Mouse (Mus musculus): ENCODE measurements around the gene Pcdh15.

Gene Pcdh15

DNA sequence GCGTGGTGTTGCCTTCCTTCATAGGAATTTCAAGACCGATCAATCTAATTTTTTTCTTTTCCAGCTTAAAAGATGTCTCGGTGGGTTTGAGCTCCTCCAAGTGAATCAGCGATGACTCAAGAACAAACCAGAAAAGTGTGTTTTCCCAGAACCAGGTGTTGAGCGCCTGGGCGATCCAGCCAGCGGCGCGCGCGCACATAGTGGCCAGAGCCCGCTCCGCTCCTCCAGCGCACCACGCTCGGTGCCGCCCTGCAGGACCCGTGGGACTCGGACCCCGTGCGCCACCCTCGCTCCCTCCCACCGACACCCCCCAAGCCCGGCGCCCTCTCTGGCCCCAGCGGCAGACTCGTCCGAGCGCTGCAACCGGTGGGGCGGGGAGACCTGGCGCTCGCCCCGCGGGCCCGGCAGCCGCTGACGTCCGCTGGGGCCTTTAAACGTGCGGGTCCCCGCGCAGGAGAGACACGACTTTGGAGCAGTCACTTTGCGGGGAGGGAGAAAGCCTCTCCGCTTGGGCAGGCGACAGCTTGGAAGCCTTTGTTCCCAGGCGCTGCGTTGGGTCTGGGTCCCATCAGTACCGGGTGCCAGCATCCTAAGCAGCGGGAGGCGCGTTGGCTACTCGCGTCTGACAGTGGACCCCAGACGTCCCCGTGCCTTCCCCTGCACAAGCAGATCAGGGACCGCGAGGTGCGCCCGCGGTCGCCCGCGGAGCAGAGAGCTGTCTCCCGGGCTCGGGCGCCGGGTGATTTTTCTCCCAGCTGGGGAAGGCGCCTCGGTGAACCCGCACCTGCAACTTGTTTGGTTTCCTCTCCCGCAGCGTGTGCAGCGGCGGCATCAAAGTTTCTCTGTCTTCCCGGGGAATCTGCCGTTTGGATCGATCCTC, at the start of gene Pcdh15:
Gene Pcdh15, plus strand, starts transcription at position 377 of the 880 bp plus-strand sequence.
- no peak for DNase-seq (ENCODE audit: low spot score in 2 of 2)

DNA sequence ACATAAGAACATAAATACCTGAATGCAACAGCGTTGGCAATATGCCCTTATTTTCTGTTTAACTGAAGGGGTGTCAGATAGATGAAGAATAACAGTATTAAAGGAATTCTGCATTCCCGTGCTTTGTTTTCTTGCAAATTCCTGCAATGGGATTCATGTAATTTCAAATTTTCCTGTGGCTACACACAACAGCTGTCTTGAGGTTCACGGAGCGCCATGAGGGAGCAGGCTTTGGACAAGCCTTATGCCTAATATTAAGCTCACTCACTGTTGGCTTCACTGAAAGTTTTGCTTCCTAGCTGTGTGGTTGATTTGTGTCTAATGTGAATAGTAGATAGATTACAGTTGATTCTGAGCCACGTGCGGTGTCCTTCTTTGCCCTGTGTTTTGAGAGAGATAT, 47.1 kb upstream of the Pcdh15 start:
- DNase-seq (ENCODE audit: low spot score in 2 of 2) = no peak

DNA sequence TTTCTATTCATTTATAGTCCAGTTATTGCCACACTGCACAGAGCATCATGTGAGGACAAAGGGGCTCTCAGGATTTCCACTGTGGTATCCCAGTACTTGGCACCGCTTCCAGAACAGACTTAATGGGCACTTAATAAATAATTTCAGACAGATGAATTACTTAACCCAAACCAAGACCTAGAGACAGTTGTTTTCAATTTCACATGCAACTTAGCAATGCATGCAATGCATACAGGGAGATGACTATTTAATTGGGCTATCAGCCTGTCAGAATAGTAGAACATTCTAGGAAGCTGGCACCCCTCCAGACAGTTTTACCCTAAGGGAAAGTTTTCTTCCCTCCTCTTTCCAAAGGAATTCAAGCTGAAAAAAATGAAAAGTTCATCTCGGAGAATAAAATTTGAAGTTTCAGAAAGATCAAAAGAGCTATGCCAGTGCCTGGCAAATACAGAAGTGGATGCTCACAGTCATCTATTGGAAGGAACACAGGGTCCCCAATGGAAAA, 39.4 kb upstream of the Pcdh15 start:
- DNase-seq (ENCODE audit: low spot score in 2 of 2) = no peak

DNA sequence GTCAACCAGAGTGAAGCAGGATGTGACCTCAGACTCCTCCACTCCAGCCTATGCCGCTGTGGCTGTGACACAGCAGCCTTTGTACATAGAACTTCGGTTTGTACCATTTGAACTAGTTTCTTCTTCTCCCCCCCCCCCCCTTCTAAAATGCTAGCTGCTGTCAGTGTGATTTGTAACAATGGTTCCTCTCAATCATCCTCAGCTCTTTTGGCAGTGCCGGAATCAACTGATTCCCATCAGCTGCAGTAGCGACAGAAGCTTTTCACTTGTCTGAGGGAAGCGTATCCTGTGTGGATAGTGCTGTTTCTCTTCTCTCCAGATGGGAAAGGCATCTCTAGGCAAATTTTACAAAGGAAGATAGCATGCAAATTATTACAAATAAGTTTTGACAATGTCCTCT, 12.4 kb upstream of the Pcdh15 start:
- no peak for DNase-seq (ENCODE audit: low spot score in 2 of 2)

DNA sequence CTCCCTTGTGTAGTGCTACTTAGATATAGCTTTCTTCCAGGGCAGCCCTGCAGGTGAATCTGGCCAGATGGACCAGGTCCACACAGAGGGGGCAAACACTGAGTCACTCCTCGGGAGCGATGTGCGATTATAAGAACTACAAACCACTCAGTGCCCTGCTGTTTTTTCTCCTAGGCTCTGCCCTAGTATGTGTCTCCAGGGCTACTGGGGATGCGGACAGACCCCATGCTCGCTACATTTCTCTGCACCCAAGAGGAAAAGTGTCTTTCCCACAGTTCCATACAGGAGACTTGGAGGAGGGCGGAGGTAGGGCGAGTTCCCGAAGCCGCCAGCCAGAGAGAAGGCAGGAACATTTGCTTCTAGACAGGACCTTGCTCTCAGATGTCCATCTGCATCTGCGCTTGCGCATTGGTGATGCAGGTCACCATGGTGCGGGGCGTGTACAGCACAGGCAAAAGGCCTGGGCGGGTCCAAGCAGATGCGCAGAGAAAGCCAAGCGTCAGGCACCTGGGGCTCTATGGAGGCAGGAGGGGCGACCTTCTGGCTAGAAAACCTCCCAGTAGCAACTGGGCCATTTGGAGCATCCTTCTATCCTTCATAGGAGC, 2.5 kb upstream of the Pcdh15 start:
- DNase-seq (ENCODE audit: low spot score in 2 of 2) = no peak

DNA sequence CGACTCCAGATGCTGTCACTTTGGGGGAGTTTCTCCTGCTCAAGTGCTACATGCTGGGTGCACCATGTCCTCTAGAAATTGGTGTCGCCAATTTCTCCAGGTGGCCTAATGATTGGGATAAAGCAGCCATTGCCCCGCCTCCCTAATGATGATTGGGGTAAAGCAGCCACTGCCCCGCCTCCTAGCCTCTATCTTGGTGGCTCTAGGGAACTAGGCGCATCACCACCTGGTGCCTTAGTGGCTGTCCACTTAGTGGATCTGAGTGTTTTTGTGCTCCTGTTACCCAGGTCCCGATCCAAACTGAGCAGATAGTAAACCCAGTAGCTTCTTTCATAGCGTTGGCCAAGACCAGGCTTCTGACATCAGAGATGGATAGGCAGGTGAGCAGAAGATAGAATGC, 2.0 kb upstream of the Pcdh15 start:
- no peak for DNase-seq (ENCODE audit: low spot score in 2 of 2)

DNA sequence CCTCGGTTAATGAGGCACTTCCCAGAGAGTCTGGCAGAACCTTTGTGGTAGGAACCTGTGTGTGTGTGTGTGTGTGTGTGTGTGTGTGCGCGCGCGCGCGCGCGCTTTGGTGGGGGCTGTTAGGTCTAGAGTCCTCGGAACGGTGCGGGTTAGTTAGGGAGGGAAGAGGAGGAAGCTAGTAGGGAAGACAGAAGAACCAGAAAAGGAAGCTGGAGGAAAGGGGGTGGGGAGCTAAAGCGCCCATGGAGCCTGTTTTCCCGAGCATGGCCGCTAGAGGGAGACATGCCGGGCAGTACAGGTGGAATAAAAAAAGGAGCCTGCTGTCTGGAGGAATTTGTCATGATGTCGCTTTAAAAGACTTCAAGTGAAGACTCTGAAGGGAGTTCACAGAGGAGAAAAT, 1.2 kb upstream of the Pcdh15 start:
- peak; percentile 26 to 65 for DNase-seq (ENCODE audit: low spot score in 2 of 2)

DNA sequence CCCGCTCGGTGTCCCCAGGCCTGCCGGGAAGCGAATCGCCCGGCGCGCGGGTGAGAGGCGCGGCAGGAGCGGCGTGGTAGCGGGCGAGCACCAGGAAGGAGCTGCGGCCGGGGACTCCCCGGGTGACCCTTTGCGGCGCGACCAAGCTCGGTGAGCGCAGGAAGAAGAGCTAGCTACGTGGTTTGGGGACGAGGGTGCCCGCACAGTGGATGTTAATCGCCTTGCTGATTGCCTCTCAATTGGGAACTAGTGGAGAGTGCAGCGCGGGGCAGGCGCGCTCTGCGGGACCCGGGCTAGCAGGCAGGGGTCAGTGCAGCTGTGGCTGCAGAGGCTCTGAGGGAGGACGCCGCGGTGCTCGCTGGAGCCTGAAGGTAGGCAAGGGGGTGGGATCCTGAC, 702 bp downstream of the Pcdh15 start:
- DNase-seq (ENCODE audit: low spot score in 2 of 2) = no peak

DNA sequence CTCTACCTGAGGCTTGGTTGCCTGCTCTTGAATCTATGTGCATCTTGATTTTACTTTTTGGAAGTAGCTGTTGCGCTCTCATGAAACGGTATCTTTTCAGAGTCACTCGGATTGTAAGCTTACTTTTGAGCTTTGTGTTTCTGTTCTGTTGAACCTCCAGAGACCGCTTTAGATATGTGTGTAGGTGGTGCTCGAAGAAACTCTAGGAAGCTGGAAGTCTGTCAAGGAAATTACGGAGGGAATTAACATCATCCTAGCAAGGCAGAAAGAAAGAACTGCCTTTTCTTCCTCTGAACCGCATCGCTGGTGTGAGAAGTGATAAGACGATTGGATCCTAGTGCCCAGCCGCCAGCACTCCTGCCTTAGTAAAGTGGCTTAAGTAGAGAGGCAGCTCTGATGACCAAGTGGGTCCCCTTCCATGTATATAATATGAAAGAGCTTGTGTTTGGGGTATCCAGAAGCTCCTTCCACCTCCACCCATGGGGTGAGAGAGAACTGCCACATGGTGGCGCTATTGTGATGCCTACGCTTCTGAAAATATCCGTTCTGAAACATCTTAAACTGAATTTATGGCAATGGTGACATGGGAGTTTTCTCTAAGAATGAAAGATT, 4.3 kb downstream of the Pcdh15 start:
- no peak for DNase-seq (ENCODE audit: low spot score in 2 of 2)

DNA sequence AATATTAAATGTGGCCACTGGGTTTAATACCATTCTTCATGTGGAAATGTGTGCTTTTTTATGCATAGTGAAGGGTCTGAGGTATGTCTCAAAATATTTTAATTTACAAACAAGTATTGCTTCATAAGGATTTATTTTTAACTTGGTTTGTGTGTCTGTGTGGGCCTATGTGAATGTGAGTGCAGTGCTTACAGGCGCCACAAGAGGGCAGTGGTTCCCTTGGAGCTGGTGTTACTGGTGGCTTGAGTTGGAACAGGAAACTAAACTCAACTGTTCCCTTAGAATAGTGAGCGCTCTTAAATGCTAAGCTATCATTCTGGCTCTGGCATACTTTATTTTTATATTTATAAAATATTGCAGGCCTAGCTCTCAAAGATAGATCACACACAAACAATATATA, 6.8 kb downstream of the Pcdh15 start:
- DNase-seq (ENCODE audit: low spot score in 2 of 2) = no peak

DNA sequence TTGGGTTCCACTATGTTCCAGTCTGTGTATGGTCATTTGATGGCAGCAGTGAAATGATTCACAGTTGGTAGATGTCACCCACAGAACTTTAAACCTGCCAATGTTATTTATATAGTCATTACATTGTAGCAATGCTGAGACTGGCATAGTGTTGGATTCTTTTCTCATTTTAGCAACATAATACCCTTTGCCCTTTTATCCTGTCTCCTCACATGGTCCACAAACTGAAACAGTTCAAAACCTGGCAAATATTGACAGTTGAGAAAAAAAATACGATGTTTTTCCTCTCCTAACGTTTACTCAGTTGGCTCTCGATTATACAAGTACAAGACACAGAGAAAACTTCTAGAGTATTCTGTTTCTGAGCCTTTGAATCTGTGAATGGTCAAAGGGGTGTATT, 38.8 kb downstream of the Pcdh15 start:
- DNase-seq (ENCODE audit: low spot score in 2 of 2) = no peak

DNA sequence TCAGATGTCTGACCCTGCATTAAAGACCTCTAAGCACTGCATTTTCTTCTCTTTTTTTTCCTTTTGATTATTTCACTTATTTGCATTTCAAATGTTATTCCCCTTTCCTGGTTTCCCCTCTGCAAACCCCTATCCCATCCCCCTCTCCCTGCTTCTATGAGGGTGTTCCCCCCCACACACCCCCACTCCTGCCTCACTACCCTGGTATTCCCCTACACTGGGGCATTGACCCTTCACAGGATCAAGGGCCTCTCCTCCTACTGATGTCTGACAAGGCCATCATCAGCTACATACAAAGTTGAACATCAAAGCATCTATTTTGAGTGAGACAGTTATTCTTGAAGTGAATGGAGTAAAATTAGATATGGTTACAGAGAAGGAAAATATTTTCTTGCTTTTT, 48.4 kb downstream of the Pcdh15 start:
- DNase-seq (ENCODE audit: low spot score in 2 of 2) = no peak

DNA sequence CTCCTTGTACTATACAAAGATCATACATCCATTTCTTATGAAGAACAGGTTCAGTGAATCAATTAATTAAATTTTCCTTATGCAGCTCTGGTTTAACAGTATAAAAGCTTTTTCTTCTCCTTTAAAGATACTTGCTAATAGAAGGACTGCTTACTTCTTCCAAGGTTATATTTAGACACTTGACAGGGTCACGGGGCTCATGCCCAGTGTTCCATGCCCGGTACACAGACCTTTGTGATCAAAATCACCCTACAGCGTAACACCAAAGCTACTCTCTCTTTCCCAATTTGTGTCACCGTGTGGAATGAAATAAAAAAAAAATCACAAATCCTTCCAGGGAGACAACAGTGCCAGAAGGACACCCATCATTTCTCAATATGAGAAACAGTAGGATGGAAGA, 48.8 kb downstream of the Pcdh15 start:
- DNase-seq (ENCODE audit: low spot score in 2 of 2) = no peak

DNA sequence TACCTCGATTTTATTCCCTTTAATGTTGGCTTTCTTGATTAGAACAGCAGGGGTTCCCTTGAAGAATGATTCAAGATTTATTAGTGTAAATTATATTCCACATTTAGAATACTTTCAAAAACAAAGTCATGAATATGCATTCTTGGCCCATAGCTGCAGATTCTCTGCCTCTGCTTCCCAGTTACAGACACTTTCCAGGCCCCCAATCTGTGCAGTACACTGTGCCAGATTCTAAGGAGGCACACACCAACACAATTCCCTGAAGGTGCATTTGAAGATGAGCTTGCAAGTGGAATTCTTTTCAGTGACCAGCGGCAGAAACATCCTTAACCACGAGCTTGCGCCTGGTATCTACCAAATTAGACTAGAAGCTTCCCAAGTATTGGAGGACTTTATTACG, 55.4 kb downstream of the Pcdh15 start:
- no peak for DNase-seq (ENCODE audit: low spot score in 2 of 2)

DNA sequence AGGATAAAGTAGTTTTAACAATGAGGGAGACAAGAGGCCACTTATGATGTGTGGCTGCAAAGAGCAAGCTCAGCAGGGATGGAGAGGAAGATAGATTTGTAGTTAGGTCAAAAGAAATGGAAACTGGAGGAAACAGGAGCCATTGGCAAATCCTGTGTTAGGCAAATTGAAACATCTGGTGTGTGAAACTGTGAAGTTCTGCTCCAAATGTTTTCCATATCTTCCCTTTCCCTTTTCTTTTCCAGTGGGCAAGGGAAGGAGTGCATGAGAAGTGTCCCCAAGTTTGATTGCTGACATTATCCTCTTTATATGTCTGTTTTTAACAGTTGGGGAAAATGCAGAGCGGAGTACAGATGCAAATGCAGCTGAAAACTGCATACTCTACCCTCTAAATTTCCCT, 62.6 kb downstream of the Pcdh15 start:
- no peak for DNase-seq (ENCODE audit: low spot score in 2 of 2)

DNA sequence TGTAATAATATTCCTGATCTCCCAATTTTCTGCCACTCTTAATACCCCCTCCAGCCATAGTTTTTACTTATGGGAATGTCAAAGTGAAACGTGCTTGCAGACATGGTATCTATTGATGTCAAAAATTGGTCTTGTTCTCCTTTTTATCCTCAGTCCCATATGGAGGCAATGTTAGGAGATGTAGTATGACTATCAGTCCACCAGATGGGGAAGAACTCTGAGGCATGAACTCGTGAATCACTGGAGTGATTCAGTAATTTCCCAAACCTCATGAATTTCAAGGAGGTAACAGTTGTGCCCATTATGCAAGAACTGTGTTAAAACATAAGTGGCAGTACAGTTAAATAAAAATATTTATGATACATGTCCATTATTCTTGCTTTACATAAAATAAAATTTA, 116.9 kb downstream of the Pcdh15 start:
- DNase-seq (ENCODE audit: low spot score in 2 of 2) = no peak

DNA sequence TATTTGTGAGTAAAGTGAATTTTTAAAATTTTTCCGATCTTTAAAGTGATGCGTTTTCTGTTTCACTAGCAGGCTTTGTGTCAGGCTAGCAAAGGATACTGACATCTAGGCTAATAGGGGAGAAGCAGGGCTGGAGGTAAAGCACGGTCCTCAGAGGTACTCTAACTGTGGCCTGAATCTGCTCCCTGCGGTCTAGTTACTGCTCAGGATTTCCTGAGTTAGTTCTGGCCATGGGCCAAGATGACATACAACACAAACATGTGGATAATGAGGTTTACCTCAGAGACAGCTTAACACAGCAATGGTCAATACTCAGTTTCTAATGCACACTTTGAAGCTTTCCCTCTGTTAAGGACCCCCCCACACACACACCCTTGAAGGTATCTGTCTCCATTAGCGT, 143.2 kb downstream of the Pcdh15 start:
- no peak for DNase-seq (ENCODE audit: low spot score in 2 of 2)

DNA sequence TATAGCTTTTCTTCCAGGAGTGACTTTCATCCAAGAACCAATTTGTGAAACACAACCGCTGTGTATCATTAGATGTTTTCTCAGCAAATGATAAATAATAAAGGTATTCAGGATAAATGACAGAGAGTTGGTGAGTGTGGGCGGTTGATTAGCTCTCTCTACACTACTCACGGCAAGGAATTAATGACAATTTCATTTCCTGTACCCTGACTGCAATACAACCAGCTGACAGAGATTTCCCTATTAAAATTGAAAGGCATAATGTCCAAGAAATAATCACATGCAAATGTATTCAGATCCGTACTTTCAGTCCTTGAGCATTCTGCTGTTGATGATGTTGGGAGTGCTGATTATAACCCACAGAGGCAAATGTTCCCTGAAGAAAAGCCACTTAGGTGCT, 181.3 kb downstream of the Pcdh15 start:
- DNase-seq (ENCODE audit: low spot score in 2 of 2) = no peak

DNA sequence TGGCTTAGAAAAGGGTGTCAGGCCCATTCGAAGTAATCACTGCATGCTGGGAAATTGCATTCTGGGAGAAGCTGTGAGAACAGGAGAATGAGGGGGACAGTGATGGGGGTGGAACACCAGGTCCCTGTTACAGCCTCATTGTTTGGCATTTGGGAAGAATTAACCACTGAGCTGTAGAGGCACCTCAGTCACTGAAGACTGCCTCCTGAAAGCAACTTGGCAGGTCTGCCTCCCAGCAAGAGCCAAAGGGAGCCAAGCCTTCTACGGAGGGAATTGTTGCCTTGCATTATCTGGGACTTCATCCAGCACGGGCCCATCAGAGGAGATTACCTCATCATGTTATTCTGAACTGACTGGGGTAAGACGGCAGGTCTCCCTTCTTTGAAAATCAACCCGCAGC, 197.3 kb downstream of the Pcdh15 start:
- no peak for DNase-seq (ENCODE audit: low spot score in 2 of 2)

DNA sequence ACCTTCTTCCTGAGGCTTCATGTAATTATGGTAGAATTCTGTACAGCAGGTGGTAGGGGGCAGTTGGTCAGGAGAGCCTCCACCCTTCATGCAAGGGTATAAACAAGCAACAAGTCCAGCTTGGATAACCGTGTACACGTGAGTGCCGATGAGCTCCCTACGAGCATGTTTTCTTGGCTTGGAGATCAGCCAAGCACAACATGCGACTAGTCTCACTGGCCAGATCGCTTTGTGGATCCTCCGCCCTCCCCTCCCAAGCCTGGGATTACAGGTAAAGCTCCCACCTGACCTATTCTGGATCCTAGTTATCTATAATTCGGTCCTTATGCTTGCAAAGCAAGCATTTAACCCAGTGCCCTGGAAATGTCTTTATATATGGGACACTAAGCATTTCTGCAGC, 202.8 kb downstream of the Pcdh15 start:
- no peak for DNase-seq (ENCODE audit: low spot score in 2 of 2)

DNA sequence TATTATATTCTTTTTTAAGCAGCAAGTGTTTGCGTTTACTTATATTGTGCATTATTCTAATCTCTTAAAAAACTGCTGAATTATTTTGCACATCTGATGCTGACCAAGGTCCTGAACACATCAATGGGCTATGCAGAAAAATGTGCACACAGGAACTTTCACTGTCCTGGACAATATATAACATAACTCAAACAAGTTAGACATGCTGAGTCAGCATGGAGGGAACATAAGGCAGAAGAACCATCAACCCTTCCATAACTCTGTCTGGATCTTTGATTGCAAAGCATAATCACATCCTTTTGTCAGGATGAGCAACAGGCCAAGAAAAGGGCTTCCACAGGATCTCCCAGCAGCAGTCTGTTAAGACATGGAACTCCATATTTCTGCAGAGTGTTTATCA, 207.5 kb downstream of the Pcdh15 start:
- no peak for DNase-seq (ENCODE audit: low spot score in 2 of 2)

DNA sequence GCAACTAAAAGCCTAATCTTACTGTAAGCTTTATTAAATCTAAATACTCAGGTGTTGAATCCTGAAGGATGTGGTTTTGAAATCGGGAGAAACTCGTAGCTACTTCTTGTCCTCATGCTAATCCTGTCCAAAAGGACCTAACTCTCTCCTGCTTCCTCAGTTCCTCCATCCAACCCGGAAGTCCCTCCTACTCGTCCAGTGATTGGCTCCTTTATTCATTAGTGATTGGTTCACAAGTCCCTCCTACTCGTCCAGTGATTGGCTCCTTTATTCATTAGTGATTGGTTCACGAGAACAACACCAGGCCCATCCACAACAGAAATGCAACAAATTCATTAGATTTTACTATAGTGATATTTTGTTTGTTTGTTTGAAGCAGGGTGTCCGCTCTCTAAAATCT, 227.7 kb downstream of the Pcdh15 start:
- DNase-seq (ENCODE audit: low spot score in 2 of 2) = no peak

DNA sequence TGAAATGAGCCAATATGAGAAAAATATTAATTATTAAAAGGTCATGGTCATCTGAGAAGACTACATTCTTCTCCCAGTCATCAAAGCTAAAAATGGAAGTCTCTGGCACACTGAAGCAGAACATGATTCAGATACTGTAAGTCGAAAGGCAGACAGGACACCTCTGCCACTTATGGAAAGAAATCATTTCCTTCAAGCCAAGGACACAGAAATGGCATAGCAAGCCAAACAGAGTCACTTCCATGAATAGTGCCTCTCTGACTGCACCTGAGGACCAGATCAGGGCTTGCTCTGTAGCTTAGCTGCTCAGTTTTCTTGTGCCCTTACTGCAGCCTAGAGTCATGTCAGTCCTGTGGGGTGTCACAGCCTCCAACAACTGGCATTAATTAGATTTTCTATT, 234.3 kb downstream of the Pcdh15 start:
- no peak for DNase-seq (ENCODE audit: low spot score in 2 of 2)

Data from urinary bladder, postnatal 4 days (tissue).